Mouse (Mus musculus) lung, postnatal 14 days (tissue): ENCODE data around the gene Rflna.
A peak's percentile ranks its signal among the peaks of the same experiment; 100 is the strongest.

Experiments
- DNase-seq: peaks from one replicate; pipeline ENCODE4 v3.0.0; 2021

Gene Rflna

GRCm38 (mm10) chr5:125006896-125007295 is 3.9 kb downstream of the Rflna start:
- no peak for DNase-seq

GRCm38 (mm10) chr5:125011166-125011565 is 8.1 kb downstream of the Rflna start:
- DNase-seq: no peak

DNA sequence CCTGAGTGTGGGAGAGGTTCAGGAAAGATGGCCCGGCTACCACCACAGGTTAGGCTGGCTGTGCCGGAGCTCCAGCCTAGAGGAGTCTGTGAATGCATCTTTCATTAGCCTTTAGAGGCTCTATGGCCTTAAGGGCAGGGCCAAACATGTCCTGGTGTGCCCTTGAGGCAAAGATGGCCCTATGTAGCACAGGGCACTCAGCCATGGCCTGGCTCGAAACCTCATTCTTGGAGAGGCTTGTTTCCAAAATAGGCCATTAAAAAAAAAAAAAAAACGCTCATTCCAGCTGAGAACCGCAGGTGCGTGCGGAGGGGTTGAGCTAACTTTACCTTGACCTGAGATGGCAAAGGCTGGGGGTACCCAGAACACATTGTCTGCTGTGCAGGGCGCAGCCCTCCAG is 8.6 kb downstream of the Rflna start:
- no peak for DNase-seq

GRCm38 (mm10) chr5:125014497-125014896 is 11.5 kb downstream of the Rflna start:
- DNase-seq: peak; percentile 80

DNA sequence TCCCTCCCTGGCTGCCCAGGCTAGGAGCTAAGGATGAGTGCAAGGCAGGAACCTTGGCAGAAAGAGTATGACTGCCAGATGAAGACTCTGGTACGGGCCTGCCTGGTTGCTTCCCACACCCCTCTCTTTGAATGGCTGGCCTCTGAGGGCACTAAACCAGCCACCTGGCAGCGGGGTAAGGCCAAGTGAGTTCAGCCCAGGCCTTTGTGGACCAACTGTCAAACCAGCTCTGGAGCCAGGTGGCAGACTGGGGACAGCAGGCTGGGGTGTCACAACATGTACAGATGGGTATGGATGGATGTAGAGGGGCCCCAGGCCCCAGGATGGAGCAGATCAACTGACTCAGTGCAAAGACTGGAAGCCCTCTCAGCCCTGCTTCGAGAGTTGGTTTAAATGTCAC is 12.0 kb downstream of the Rflna start:
- no peak for DNase-seq

GRCm38 (mm10) chr5:125015576-125015975 is 12.6 kb downstream of the Rflna start:
- no peak for DNase-seq

- no peak for DNase-seq
These were observed 13.6 kb downstream of the Rflna start for GRCm38 (mm10) chr5:125016421-125017242.

- DNase-seq: no peak
These were observed 14.3 kb downstream of the Rflna start for GRCm38 (mm10) chr5:125017332-125017731.

DNA sequence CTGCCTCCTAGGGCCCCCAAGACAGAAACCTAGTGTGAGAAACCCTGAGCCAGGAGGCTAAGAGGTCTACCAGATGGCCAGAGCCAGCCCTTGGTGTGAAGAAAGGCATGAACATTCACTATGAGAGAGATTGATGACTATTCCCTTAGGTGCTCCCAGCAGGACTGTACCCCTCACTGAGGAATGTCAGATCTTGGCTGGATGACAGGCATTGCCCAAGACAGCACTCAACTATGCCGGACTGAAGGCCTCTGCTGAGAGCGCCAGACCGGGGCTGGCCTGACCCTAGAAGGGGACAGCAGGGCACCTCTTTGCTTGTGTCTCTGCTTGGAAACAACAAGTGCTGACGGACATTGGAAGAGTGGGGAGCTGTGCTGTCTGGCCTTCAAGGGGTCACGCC is 16.1 kb downstream of the Rflna start:
- peak; percentile 61 for DNase-seq

DNA sequence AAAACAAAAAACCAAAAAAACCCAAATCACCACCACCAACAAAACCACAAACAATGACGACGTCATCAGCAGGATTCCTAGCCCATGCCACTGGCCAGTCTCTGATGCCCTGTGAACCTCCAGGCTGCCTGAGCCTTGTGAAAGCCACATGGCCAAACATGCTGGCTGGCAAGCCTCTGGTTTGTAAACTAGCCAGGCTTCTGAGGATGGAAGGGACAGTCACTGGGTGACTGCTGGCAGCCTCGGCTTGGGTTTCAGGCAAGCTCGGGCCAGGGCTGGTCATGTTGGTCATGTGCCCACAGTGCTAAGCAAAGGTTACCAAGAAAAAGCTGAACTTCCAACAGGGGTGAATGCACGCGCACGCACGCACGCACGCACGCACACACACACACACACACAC is 18.3 kb downstream of the Rflna start:
- peak; percentile 40 for DNase-seq

- peak; percentile 36 for DNase-seq
These were observed 21.0 kb downstream of the Rflna start for GRCm38 (mm10) chr5:125024002-125024401.

- DNase-seq: no peak
These were observed 25.4 kb downstream of the Rflna start for GRCm38 (mm10) chr5:125028371-125028770.

- no peak for DNase-seq
These were observed 25.9 kb downstream of the Rflna start for GRCm38 (mm10) chr5:125028911-125029310.

DNA sequence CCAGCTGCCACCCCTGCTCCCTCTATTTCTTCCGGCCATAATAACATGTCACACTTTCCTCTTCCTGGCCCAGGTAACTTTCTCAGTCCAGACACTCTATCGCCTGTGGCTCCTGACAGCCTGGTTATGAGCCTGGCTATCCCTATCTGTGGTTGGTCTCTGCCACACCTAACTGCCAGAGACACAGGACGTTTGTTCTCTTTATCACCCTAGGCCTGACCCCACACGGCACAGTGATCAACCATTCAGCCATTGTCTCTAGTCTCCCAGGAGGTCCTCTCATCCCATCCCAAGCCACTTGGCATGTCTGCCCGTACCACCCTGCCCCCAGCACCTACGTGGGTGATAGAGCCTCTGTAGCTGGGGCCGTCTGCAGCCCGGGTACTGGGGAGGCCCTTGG is 33.5 kb downstream of the Rflna start:
- DNase-seq: no peak

DNA sequence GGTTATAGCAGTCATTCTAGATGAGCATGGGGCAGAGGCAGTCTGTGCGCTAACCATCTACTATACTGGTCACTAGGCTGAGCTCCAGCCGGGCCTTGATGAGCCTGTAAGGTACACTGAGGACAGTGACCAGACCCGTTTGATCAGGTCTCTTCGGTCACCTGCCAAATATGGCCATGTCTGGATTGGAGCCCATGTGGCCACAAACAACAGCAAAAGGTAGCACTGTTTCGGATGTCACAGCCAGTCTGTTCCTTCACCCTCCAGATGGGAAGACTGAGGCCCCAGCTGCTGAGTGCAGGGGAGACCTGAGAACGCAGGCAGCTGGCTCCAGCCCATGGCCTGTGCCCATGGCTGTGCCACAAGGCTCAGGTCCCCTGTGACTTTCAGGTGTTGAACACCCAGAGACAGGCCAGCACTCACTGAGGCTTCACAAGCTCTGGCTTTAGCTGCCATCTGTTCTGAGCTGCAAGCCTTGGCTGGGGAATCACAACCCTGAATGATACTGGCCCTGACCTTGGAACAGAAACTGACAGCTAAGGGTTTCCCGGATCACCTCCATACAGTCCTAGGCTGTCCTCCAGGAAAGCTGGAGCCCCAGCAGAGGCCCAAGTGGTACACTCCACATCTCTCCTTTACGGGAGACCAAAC is 36.5 kb downstream of the Rflna start:
- DNase-seq: no peak

GRCm38 (mm10) chr5:125040128-125040584 is 37.1 kb downstream of the Rflna start:
- DNase-seq: peak; percentile 35

- no peak for DNase-seq
These were observed 38.6 kb downstream of the Rflna start for GRCm38 (mm10) chr5:125041578-125041977.

- DNase-seq: no peak
These were observed 40.4 kb downstream of the Rflna start for GRCm38 (mm10) chr5:125043448-125043847.

GRCm38 (mm10) chr5:125045202-125045601 is 42.2 kb downstream of the Rflna start:
- DNase-seq: no peak

- DNase-seq: no peak
These were observed 43.4 kb downstream of the Rflna start for GRCm38 (mm10) chr5:125046436-125046835.

DNA sequence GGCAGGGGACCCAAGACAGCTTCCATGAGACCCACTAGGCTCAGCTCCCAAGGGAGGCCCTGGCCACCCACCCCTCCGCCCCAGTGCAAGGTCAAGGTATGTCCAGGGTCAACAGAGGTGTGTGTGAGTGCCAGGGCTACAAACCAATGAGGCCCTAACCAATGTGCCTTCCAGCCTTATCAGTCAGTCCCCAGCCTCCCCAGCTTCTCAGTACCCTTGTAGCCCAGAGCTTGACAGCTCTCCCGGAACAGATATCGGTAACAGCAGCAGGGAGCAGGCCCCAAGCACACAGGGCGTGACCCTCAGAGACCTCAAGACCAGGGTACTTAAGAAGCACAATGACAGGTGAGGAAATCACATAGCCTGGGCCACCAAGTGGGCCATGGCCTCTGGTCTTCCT is 46.5 kb downstream of the Rflna start:
- no peak for DNase-seq

GRCm38 (mm10) chr5:125052237-125052602 is 49.2 kb downstream of the Rflna start:
- DNase-seq: peak; percentile 48

- peak; percentile 69 for DNase-seq
These were observed 49.8 kb downstream of the Rflna start for GRCm38 (mm10) chr5:125052603-125053488.
